Mouse (Mus musculus): ENCODE measurements at regions not wholly inside any gene's neighbourhood (a gene's known extent, or its start where the extent isn't known, plus 50 kb on each side); places are given as distances from the start of the nearest gene placed in this dataset.
"Not testable (repeated sequence)": the region's sequence is repeated elsewhere in the genome, so short reads cannot be mapped to it uniquely, and the experiment has no call there.

DNA sequence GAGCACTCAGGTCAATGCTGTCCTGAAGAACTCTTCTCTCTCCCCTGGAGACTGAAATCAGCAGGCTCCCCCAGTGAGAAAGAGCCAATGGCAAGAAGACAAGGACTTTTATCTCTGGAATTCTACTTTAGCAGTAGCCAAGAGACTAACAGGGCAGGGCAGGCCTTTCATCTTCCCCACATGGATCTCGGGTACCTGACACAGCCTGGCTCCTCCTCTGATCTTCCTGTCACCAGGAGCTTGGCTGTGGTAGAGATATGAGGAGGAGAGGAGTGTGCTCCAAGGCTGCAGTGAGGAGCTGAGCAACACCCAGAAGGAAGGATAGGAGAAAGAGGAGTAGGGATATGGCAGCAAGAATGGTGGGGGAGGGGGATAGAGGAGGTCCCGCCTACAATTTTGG is 488.5 kb downstream of the Tns1 start:
- Histone ChIP-seq H3K4me3 (ENCODE audit: low read depth, low read length) (no peak overlapping the region), H3K27me3 (ENCODE audit: insufficient read depth, low read length) (no peaks in the 10 kb centered on the region), H3K4me2 (no peak overlapping the region), H3K36me3 (ENCODE audit: insufficient read depth) (no peaks in the 10 kb centered on the region), H3K4me1 (ENCODE audit: insufficient read depth) (peaks cover 3% of the 10 kb centered on the region), H3K27ac (ENCODE audit: low read depth) (no peak overlapping the region), H3K9me3 (ENCODE audit: low read depth, low read length) (no peaks in the 10 kb centered on the region), H3K9ac (no peak overlapping the region)
- no peak for TF ChIP-seq CTCF (IDR thresholded peaks at IDR 0.05; ENCODE audit: low read depth)
- DNase-seq = no peak
- 35% methylated on average over 2 of the region's 2 CpGs for WGBS
- peak; percentile 41; the same call in 1 of the 2 replicates for ATAC-seq (ENCODE audit: insufficient read depth)

DNA sequence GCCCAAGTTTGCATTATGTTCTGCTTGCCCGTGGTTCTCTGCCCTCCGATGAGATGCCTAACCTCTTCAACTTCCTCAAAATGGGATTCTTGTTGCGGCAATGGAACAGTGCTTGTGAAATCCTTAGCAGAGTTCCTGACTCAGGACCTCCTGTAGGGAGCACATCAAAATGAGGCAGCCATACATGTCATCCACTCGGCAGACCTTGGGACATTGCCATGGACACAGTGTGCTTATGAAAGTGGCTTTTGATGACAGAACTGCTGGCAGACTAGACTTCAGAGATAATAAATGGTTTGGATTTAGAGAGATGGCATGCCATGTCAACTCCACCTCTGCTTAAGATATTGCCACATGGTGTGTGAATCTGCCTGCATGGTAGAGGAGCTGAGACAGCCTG is 489.4 kb downstream of the Tns1 start:
- no peaks in the 10 kb centered on the region for H3K4me1 ChIP-seq (ENCODE audit: insufficient read depth)
- H3K9me3 ChIP-seq (ENCODE audit: low read depth, low read length) = no peaks in the 10 kb centered on the region
- H3K4me3 ChIP-seq (ENCODE audit: low read depth, low read length) = no peak overlapping the region
- TF ChIP-seq CTCF (IDR thresholded peaks at IDR 0.05; ENCODE audit: low read depth) = no peak
- no peak overlapping the region for H3K4me2 ChIP-seq
- no peak for ATAC-seq (ENCODE audit: insufficient read depth)
- no peaks in the 10 kb centered on the region for H3K36me3 ChIP-seq (ENCODE audit: insufficient read depth)
- no peak for DNase-seq
- no peak overlapping the region for H3K27ac ChIP-seq (ENCODE audit: low read depth)
- no peaks in the 10 kb centered on the region for H3K27me3 ChIP-seq (ENCODE audit: insufficient read depth, low read length)
- H3K9ac ChIP-seq = no peak overlapping the region
- 84% methylated on average over 4 of the region's 4 CpGs for WGBS

DNA sequence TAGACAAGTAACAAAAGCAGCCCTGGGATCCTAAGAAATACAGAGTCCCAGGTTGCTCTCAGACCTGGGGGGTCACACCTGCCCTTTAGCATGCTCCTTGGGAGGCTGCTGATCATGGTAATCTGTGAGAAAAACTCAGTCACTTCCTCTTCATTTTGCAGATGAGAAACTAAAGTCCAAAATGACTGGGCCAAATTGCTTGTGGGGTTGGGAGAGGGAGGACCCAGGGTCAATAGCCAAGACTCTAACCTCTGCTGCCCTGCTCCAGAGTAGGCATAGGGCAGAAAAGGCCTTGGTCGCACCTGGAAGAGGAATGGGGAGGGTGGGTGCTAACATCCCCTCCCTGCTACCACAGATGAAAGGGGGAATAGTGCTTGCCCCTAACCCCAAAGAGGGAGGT is 491.2 kb downstream of the Tns1 start:
- Histone ChIP-seq H3K4me2 (no peak overlapping the region), H3K27me3 (ENCODE audit: insufficient read depth, low read length) (no peaks in the 10 kb centered on the region), H3K9me3 (ENCODE audit: low read depth, low read length) (no peaks in the 10 kb centered on the region), H3K4me1 (ENCODE audit: insufficient read depth) (no peaks in the 10 kb centered on the region), H3K9ac (no peak overlapping the region), H3K4me3 (ENCODE audit: low read depth, low read length) (no peak overlapping the region), H3K27ac (ENCODE audit: low read depth) (no peak overlapping the region), H3K36me3 (ENCODE audit: insufficient read depth) (no peaks in the 10 kb centered on the region)
- no peak for DNase-seq
- TF ChIP-seq CTCF (IDR thresholded peaks at IDR 0.05; ENCODE audit: low read depth) = no peak
- ATAC-seq (ENCODE audit: insufficient read depth) = no peak
- WGBS = 68% methylated on average over 1 of the region's 1 CpGs

- H3K9me3 ChIP-seq (ENCODE audit: low read depth, low read length) = no peaks in the 10 kb centered on the region
- H3K9ac ChIP-seq = no peak overlapping the region
- H3K4me1 ChIP-seq (ENCODE audit: insufficient read depth) = no peaks in the 10 kb centered on the region
- H3K4me2 ChIP-seq = no peak overlapping the region
- no peak for TF ChIP-seq CTCF (IDR thresholded peaks at IDR 0.05; ENCODE audit: low read depth)
- no peak overlapping the region for H3K4me3 ChIP-seq (ENCODE audit: low read depth, low read length)
- no peaks in the 10 kb centered on the region for H3K36me3 ChIP-seq (ENCODE audit: insufficient read depth)
- peak; percentile 34 for DNase-seq
- H3K27ac ChIP-seq (ENCODE audit: low read depth) = no peak overlapping the region
- no peaks in the 10 kb centered on the region for H3K27me3 ChIP-seq (ENCODE audit: insufficient read depth, low read length)
- WGBS = 13% methylated on average over 1 of the region's 1 CpGs
- no peak for ATAC-seq (ENCODE audit: insufficient read depth)
Observed at GRCm38 (mm10) chr1:73630363-73630762, 493.9 kb downstream of the Tns1 start.

DNA sequence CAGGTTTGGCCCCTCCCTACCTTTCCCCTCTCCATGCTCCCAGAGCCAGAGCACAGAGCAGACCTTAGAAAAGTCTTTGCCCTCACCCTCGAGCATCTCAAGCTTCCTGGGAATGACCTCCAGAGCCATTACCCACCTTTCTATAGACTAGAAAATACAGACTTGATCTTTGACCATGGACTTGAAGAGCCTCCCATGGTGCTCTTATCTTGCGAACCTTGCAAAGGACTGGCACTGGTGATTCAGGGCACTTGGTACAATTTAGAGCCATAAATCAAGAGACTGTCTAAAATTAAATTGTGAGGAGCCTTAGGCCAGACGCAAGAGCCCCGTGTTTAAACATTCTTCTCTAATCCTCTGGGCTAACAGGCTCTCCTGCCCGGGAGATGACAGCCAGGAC is 498.9 kb downstream of the Tns1 start:
- H3K36me3 ChIP-seq (ENCODE audit: insufficient read depth) = no peaks in the 10 kb centered on the region
- no peaks in the 10 kb centered on the region for H3K9me3 ChIP-seq (ENCODE audit: low read depth, low read length)
- 65% methylated on average over 5 of the region's 5 CpGs for WGBS
- H3K4me2 ChIP-seq = no peak overlapping the region
- H3K9ac ChIP-seq = no peak overlapping the region
- TF ChIP-seq CTCF (IDR thresholded peaks at IDR 0.05; ENCODE audit: low read depth) = no peak
- H3K27me3 ChIP-seq (ENCODE audit: insufficient read depth, low read length) = no peaks in the 10 kb centered on the region
- DNase-seq (no peak), ATAC-seq (ENCODE audit: insufficient read depth) (no peak)
- H3K27ac ChIP-seq (ENCODE audit: low read depth) = no peak overlapping the region
- no peak overlapping the region for H3K4me3 ChIP-seq (ENCODE audit: low read depth, low read length)
- H3K4me1 ChIP-seq (ENCODE audit: insufficient read depth) = no peaks in the 10 kb centered on the region

DNA sequence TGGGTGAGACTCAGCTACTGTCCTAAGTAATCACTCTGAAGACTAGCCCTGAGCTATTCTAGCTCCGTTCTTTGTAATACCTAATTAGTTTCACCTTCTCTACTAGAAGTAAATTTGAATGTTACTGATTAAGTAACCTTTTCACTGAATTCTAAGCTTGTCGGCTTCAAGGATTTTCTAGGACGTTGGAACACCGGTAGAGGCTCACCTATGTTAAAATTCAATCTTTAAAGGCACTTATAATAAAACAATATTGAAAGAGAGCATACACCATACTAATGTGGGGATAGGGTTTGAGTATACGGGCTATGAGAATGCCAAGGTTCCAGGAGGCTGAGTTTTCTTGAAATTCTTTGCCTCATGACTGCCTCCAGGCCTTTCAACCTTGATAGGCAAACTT is 503.1 kb downstream of the Tns1 start:
- H3K27ac ChIP-seq (ENCODE audit: low read depth); H3K4me2 ChIP-seq; H3K27me3 ChIP-seq (ENCODE audit: insufficient read depth, low read length); H3K9ac ChIP-seq; DNase-seq; ATAC-seq (ENCODE audit: insufficient read depth); H3K4me3 ChIP-seq (ENCODE audit: low read depth, low read length); H3K36me3 ChIP-seq (ENCODE audit: insufficient read depth); H3K9me3 ChIP-seq (ENCODE audit: low read depth, low read length); H3K4me1 ChIP-seq (ENCODE audit: insufficient read depth): not testable (repeated sequence)
- WGBS = 91% methylated on average over 5 of the region's 5 CpGs

- Histone ChIP-seq H3K9ac (no peak overlapping the region), H3K4me3 (ENCODE audit: low read depth, low read length) (no peak overlapping the region), H3K9me3 (ENCODE audit: low read depth, low read length) (no peaks in the 10 kb centered on the region), H3K27ac (ENCODE audit: low read depth) (no peak overlapping the region), H3K36me3 (ENCODE audit: insufficient read depth) (no peaks in the 10 kb centered on the region), H3K4me1 (ENCODE audit: insufficient read depth) (no peaks in the 10 kb centered on the region), H3K27me3 (ENCODE audit: insufficient read depth, low read length) (no peaks in the 10 kb centered on the region), H3K4me2 (no peak overlapping the region)
- DNase-seq (peak; percentile 80), ATAC-seq (ENCODE audit: insufficient read depth) (no peak)
- peak; percentile 65 for TF ChIP-seq CTCF (IDR thresholded peaks at IDR 0.05; ENCODE audit: low read depth)
- 39% methylated on average over 4 of the region's 4 CpGs for WGBS
Observed at GRCm38 (mm10) chr1:73618551-73619170, 505.6 kb downstream of the Tns1 start.

Measured in lung, embryonic 14.5 days (tissue).